Mouse (Mus musculus) liver, postnatal 0 days (tissue): ENCODE data around the gene Auh.

ENCODE experiments used
- CTCF ChIP-seq: sonication (generic); IDR thresholded peaks from 2 replicates; pipeline ENCODE4 v1.5.1; 2016; ENCODE audit warnings: antibody characterized with exemption, low read depth
- EP300 ChIP-seq: IDR thresholded peaks from 2 replicates; pipeline ENCODE4 v1.6.1; 2016; ENCODE audit warnings: antibody characterized with exemption, low read depth, mild to moderate bottlenecking

GRCm38 (mm10) chr13:52962922-52963321, 33.4 kb upstream of the Auh start:
- TF ChIP-seq EP300 (no peak), CTCF (no peak)
